In the genomic region with DNA sequence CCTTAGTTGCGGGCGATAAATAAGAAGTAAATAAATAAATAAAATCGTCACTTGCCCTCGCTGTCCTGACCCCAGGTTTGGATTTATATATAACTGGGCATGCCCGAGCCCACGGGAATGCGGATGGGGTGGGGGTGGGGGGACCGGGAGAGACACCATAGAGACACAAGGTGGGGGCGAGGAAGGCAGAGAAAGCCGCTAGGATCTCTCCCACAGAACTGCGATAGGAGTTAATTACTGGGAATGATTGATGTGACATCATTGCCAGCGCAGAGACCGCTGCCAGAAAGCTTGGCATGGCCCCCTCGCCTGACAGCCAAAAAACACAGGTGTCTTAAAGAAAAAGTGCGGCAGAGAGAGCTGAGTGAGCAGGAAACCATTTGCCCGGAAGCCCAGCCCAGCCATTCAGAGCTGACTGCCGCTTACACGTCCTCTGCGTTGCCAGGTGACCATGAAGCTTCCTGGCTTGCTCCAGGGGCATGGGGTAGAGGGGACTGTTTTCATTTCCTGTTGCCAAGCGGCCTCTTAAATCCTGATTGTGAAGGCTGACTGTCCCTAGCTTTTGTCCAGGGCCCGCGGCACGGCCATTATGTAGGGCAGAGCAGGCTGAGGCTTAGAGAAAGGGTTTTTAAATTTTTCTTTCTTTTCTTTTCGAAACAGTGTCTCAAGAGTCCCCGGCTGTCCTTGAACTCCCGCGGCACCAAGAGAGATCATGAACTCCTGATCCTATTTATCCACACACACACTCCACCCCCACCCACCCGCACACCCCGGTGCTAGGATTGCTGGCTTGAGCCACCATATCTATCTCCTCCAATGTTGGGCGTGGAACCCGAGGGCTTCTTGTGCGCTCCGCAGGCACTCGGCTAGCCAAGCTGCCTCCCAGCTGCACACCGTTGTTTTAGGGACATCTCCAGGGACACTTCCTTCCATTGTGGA, we compare ENCODE assay signal across 8 mouse cellular contexts. TPM values are rescaled to one million over a fixed set of nuclear protein-coding genes. Genes with fewer than 3 reads are reported as not detected.
DNase-seq lines count a peak whose midpoint lies in the region; ATAC-seq and TF ChIP-seq lines count a peak whose summit lies in the region.

No protein-coding gene starts in this region.

- WGBS in hindbrain, embryonic 12.5 days: 23% methylated on average over 35 of the region's 35 CpGs
- 14% methylated on average over 35 of the region's 35 CpGs for WGBS in lung, postnatal 0 days

- no peak for TF ChIP-seq CTCF in lung, postnatal 0 days (IDR thresholded peaks at IDR 0.05)

- H3K4me2 ChIP-seq in hindbrain, embryonic 12.5 days (replicated peaks): peak overlapping the region; percentile 52
- peak overlapping the region; percentile 61 for H3K4me2 ChIP-seq in lung, postnatal 0 days (replicated peaks; ENCODE audit: low read depth, low read length)

- H3K9me3 ChIP-seq in hindbrain, embryonic 12.5 days (replicated peaks): no peaks in the 10 kb centered on the region
- H3K9me3 ChIP-seq in lung, postnatal 0 days (ENCODE audit: low read length): no peaks in the 10 kb centered on the region

- peaks cover 32% of the 10 kb centered on the region for H3K4me1 ChIP-seq in hindbrain, embryonic 12.5 days
- peaks cover 4% of the 10 kb centered on the region; the same call in 1 of the 2 replicates for H3K4me1 ChIP-seq in lung, postnatal 0 days (ENCODE audit: insufficient read depth, low read depth, low read length)

- peak; percentile 53 for ATAC-seq in hindbrain, embryonic 12.5 days (ENCODE audit: low FRiP score)
- peak; percentile 89 for ATAC-seq in lung, postnatal 0 days

- H3K36me3 ChIP-seq in hindbrain, embryonic 12.5 days: no peaks in the 10 kb centered on the region
- H3K36me3 ChIP-seq in lung, postnatal 0 days (ENCODE audit: insufficient read depth, low read length): no peaks in the 10 kb centered on the region

- no peak for TF ChIP-seq EP300 in lung, postnatal 0 days (IDR thresholded peaks at IDR 0.05)

- peak overlapping the region; percentile 79 for H3K27ac ChIP-seq in hindbrain, embryonic 12.5 days
- peak overlapping the region; percentile 79 for H3K27ac ChIP-seq in lung, postnatal 0 days (ENCODE audit: low read length)

- peak; percentile 85 for DNase-seq in T-cell, adult 2 months (ENCODE audit: low spot score)
- DNase-seq in cerebellum, postnatal 4 days (ENCODE audit: low spot score in 2 of 2): peak; percentile 56 to 85
- DNase-seq in frontal cortex, postnatal 36 days (ENCODE audit: low spot score in 2 of 2): peak; percentile 65 to 82
- peak; percentile 56 to 66 for DNase-seq in layer of hippocampus, postnatal 25 days (ENCODE audit: extremely low spot score in 1 of 2, low spot score in 1 of 2)
- DNase-seq in lung, postnatal 0 days (ENCODE audit: low spot score): peak; percentile 92
- DNase-seq in ovary, postnatal 10 days (ENCODE audit: low spot score): peak; percentile 38
- peak; percentile 88 for DNase-seq in thymus, postnatal 0 days (ENCODE audit: low spot score)

- H3K9ac ChIP-seq in hindbrain, embryonic 12.5 days: peak overlapping the region; percentile 39; the same call in 1 of the 2 replicates
- H3K9ac ChIP-seq in lung, postnatal 0 days (replicated peaks; ENCODE audit: low read depth): peak overlapping the region; percentile 13

- H3K27me3 ChIP-seq in hindbrain, embryonic 12.5 days: no peaks in the 10 kb centered on the region
- H3K27me3 ChIP-seq in lung, postnatal 0 days (replicated peaks; ENCODE audit: insufficient read depth, low read length): no peaks in the 10 kb centered on the region

- peak overlapping the region; percentile 29 for H3K4me3 ChIP-seq in hindbrain, embryonic 12.5 days
- H3K4me3 ChIP-seq in lung, postnatal 0 days (ENCODE audit: low read depth, low read length): peak overlapping the region; percentile 23

RNA-seq across cellular contexts. Expression of a gene that starts 29.1 kb away (rescaled TPM):
- polyA plus RNA-seq in hindbrain, embryonic 12.5 days (2016; fragmentation: Nextera tagmentation; extraction: Ambion mirVana): 12.7 and 13.4 TPM in 2 replicates
- 10 to 100 TPM in 1 of 2 experiments, 1 to 10 TPM in 1; 7.6 to 10.4 TPM for total RNA-seq in layer of hippocampus, postnatal 25 days (2021)
- 22.9 and 26.4 TPM in 2 replicates for polyA plus RNA-seq in lung, postnatal 0 days (2015; fragmentation: Nextera tagmentation; extraction: Ambion mirVana)
- polyA plus RNA-seq in thymus, postnatal 0 days (2015; fragmentation: Nextera tagmentation; extraction: Ambion mirVana): 6.1 and 6.2 TPM in 2 replicates

Comparison
In these comparisons a context has a peak if more than half of its experiments do, and no peak if none do; other contexts are left out.
1. Peak in every context shown above with its lines: DNase-seq, ATAC-seq, H3K4me3 ChIP-seq and H3K27ac ChIP-seq.
2. DNase-seq: peak in every context shown above with its lines; median percentile 92 in lung, postnatal 0 days; 88 in thymus, postnatal 0 days; 85 in T-cell, adult 2 months; 74 in frontal cortex, postnatal 36 days; 70 in cerebellum, postnatal 4 days; 61 in layer of hippocampus, postnatal 25 days; 38 in ovary, postnatal 10 days.